Mouse (Mus musculus) liver, postnatal 0 days (tissue): Measurements from ENCODE around the gene Gm13101.
"Not testable (repeated sequence)": the region's sequence is repeated elsewhere in the genome, so short reads cannot be mapped to it uniquely, and the experiment has no call there.

Experiments used
- CTCF ChIP-seq: sonication (generic); IDR thresholded peaks from 2 replicates; pipeline ENCODE4 v1.5.1; 2016; ENCODE audit warnings: antibody characterized with exemption, low read depth
- EP300 ChIP-seq: IDR thresholded peaks from 2 replicates; pipeline ENCODE4 v1.6.1; 2016; ENCODE audit warnings: antibody characterized with exemption, low read depth, mild to moderate bottlenecking

GRCm38 (mm10) chr4:143987475-143987941 lies 20.8 kb upstream of the Gm13101 start:
- not testable (repeated sequence) for TF ChIP-seq CTCF, EP300
